Mouse (Mus musculus): ENCODE results near the gene Hsp90aa1. TPM values are rescaled to one million over a fixed set of nuclear protein-coding genes. Genes with fewer than 3 reads are reported as not detected.
"Not testable (repeated sequence)": the region's sequence is repeated elsewhere in the genome, so short reads cannot be mapped to it uniquely, and the experiment has no call there.

The Hsp90aa1 gene
- polyA plus RNA-seq, 1 experiment: 542 TPM

DNA sequence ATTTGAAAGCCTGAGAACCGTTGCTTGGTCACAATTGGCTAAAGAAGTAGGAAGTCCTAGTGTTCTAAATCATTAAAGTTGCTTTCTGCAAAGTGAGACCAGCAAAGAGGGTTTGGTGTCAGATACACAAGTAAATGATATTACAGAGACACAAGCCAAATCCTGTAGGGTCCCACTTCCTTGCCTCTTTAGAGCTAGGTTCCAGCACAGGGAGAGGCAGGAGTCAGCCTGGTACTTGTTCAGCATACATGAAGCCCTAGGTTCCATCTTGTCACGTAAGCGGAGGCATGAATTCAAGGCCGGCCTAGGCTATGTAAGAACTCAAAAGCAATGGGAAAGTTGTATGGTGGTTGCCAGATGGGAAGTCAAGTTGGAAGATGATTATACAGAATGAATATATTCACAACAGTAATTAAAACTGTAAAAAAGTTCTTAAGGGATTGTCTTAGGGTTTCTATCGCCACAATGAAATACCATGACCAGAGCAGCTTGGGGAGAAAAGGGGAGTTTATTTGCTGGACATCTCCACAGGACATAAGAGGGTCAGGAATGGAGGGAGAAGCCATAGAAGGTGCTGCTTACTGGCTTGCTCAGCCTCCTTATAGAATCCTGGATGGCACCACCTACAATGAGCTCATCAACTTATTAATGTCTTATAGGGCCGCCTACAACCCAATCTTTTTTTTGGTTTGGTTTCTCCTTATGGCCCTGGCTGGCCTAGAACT is 12.4 kb downstream of the Hsp90aa1 start:
- Histone ChIP-seq H3K4me3 (ENCODE audit: insufficient read depth, low read length) (no peak overlapping the region), H3K27ac (ENCODE audit: insufficient read depth, low read length) (no peak overlapping the region)
- TF ChIP-seq POLR2A (IDR thresholded peaks at IDR 0.05; ENCODE audit: extremely low read depth, insufficient read depth, low read length) (no peak), CTCF (IDR thresholded peaks at IDR 0.05; ENCODE audit: extremely low read depth, insufficient read depth, low read length) (no peak)

DNA sequence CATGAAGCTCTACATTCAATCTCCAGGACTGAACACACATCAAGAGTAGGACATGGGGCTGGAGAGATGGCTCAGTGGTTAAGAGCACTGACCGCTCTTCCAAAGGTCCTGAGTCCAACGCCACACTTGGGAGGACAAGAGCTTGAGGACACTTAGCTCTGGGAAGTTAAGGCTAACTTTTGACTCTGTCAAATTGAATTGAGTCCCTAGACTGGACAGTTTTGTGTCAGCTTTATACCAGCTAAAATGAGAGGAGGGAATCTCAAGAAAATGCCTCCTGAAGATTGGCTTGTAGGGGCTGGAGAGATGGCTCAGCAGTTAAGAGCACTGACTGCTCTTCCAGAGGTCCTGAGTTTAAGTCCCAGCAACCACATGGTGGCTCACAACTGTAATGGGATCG is 13.6 kb downstream of the Hsp90aa1 start:
- H3K27ac ChIP-seq (ENCODE audit: insufficient read depth, low read length); H3K4me3 ChIP-seq (ENCODE audit: insufficient read depth, low read length); H3K4me1 ChIP-seq (ENCODE audit: control insufficient read depth, insufficient read depth, low read length): not testable (repeated sequence)

More for the DNA sequence above, 12.4 kb downstream of the Hsp90aa1 start:
- H3K4me1 ChIP-seq (ENCODE audit: control insufficient read depth, insufficient read depth, low read length): peaks cover 4% of the 10 kb centered on the region

DNA sequence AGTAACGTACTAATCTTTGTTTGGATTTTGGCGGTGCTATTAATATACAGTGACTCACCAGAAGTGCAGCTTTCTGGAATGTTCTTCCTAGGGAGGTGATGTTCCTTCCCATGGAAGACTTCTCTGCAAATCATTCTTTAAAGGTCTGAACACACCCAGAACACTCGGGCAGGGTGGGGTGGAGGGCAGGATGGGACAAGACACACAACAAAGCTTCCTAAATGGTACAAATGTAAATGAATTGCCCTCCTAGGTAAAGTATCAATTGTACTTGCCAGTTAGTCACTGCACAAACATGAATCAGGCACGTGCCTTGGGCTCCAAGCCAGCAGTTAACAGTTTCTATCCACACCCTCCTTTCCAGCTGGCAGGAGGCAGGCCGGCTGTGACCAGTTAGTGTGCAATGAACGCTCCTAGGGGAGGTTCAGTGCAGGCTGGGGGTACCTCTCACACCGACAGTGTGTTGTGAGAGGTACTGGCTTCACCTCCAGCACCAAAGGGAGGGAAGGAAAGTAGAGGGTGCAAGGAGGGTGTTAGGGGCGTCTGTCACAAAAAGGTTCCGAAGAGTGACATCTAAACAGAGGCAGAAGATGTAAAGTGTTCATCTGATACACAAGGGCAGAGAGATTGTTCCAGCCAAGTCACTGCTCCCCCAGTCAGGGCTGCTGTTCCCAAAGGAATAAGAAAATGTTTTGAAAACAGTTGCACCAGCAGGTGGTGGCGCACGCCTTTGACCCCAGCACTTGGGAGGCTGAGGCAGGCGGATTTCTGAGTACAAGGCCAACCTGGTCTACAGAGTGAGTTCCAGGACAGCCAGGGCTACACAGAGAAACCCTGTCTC is 14.4 kb downstream of the Hsp90aa1 start:
- H3K4me3 ChIP-seq (ENCODE audit: insufficient read depth, low read length): no peak overlapping the region
- no peak overlapping the region for H3K27ac ChIP-seq (ENCODE audit: insufficient read depth, low read length)
- TF ChIP-seq POLR2A (IDR thresholded peaks at IDR 0.05; ENCODE audit: extremely low read depth, insufficient read depth, low read length) (no peak), CTCF (IDR thresholded peaks at IDR 0.05; ENCODE audit: extremely low read depth, insufficient read depth, low read length) (no peak)
- H3K4me1 ChIP-seq (ENCODE audit: control insufficient read depth, insufficient read depth, low read length): peaks cover 4% of the 10 kb centered on the region

DNA sequence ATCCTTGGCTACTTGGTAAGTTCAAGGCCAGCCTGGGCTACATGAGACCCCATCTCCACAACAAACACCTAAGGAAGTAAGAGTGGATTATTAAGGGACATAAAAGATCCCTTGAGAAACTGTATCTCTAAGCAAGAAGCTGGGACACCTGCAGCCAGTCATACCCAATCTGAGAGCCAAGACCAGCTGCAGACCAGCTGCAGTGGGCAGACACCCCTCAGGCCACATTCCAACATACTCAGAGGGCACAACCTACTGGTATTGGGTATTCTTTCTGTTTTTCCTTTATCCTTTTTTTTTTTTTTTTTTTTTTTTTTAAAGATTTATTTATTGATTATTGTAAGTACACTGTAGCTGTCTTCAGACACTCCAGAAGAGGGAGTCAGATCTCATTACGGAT is 18.9 kb downstream of the Hsp90aa1 start:
- Histone ChIP-seq H3K4me3 (ENCODE audit: insufficient read depth, low read length) (no peak overlapping the region), H3K27ac (ENCODE audit: insufficient read depth, low read length) (no peak overlapping the region), H3K4me1 (ENCODE audit: control insufficient read depth, insufficient read depth, low read length) (peaks cover 4% of the 10 kb centered on the region)
- TF ChIP-seq CTCF (IDR thresholded peaks at IDR 0.05; ENCODE audit: extremely low read depth, insufficient read depth, low read length) (no peak), POLR2A (IDR thresholded peaks at IDR 0.05; ENCODE audit: extremely low read depth, insufficient read depth, low read length) (no peak)

DNA sequence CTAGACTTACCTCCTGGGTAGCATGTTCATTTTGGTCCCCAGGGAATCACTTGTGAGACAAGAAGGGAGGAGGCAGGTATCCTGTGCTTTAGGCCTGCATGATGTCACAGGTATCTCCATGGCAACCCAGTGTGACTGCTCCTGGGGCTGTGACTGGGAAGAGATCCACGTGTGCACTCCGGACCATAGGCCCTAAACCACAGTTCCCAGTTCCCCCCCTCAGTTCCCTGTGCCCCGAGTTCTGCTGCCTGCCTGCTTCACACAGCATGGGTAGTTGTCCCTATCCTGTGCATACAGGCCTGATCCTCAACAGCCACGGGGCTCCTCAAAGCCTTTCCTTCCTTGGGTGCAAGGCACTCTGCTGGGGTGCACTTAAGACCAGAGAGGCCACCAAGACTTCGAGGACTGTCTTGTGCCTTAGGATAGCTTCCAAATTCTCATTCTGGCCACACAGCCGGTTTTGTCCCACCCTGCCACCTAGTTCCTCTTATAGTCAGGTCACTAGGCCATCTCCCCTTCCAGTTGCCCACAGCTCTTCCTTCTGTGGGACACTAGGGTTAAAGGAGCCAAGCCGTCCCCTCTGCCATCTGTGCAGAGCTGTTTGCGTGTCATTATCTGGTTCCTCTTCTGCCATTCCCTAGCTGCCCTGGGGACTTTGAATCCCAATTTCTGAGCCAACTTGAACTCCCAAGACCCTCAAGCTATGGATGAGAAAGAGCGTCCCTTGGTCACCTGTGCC is 19.8 kb downstream of the Hsp90aa1 start, which contains the start of gene 1700001K19Rik:
Gene 1700001K19Rik, minus strand, starts transcription at position 59 of the 739 bp plus-strand sequence.
- Histone ChIP-seq H3K4me3 (ENCODE audit: insufficient read depth, low read length) (no peak within 1 kb of the TSS), H3K27ac (ENCODE audit: insufficient read depth, low read length) (no peak within 1 kb of the TSS), H3K4me1 (ENCODE audit: control insufficient read depth, insufficient read depth, low read length) (no peaks in the 10 kb centered on the region)
- TF ChIP-seq CTCF (IDR thresholded peaks at IDR 0.05; ENCODE audit: extremely low read depth, insufficient read depth, low read length) (no peak), POLR2A (IDR thresholded peaks at IDR 0.05; ENCODE audit: extremely low read depth, insufficient read depth, low read length) (no peak)

DNA sequence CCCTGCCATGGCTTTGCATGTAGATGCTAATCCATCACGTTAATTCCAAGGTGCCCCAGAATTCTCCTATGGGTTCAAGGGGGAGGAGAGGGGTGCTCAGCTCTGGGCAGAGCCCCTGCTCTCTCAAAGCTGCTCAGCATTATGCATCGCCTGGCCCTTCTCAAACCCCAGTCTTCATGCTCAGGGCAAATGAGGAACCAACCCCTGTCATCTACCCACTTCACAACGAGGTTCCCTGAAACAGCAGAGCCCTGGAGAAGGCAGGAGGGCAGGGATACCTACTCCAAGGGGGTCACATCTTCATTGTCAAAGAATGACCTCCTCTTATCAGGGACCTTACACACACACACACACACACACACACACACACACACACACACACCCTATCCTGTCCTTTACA is 20.6 kb downstream of the Hsp90aa1 start:
- H3K27ac ChIP-seq (ENCODE audit: insufficient read depth, low read length): no peak overlapping the region
- no peaks in the 10 kb centered on the region for H3K4me1 ChIP-seq (ENCODE audit: control insufficient read depth, insufficient read depth, low read length)
- H3K4me3 ChIP-seq (ENCODE audit: insufficient read depth, low read length): no peak overlapping the region
- no peak for TF ChIP-seq CTCF (IDR thresholded peaks at IDR 0.05; ENCODE audit: extremely low read depth, insufficient read depth, low read length)
- TF ChIP-seq POLR2A (IDR thresholded peaks at IDR 0.05; ENCODE audit: extremely low read depth, insufficient read depth, low read length): no peak

DNA sequence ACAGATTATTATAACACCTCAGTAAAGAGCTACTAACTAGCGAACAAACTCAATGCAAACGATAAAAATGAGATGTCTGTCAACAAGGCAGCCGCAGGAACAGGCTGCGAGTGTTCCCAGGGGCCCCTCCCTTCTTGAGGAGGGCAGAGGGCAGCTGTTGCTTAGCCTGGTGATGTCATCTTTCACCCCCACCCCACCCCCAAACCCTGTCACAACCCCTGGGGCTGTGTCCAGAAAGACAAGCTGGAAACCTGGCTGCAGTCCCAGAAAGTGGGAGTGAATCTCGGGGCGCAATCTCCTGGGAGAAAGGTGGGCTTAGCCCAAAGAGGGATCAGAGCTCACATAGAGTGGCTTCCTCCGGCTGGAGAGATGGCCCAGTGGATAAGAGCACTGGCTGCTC is 21.3 kb downstream of the Hsp90aa1 start:
- Histone ChIP-seq H3K27ac (ENCODE audit: insufficient read depth, low read length) (no peak overlapping the region), H3K4me1 (ENCODE audit: control insufficient read depth, insufficient read depth, low read length) (no peaks in the 10 kb centered on the region), H3K4me3 (ENCODE audit: insufficient read depth, low read length) (no peak overlapping the region)
- TF ChIP-seq CTCF (IDR thresholded peaks at IDR 0.05; ENCODE audit: extremely low read depth, insufficient read depth, low read length): no peak
- no peak for TF ChIP-seq POLR2A (IDR thresholded peaks at IDR 0.05; ENCODE audit: extremely low read depth, insufficient read depth, low read length)

DNA sequence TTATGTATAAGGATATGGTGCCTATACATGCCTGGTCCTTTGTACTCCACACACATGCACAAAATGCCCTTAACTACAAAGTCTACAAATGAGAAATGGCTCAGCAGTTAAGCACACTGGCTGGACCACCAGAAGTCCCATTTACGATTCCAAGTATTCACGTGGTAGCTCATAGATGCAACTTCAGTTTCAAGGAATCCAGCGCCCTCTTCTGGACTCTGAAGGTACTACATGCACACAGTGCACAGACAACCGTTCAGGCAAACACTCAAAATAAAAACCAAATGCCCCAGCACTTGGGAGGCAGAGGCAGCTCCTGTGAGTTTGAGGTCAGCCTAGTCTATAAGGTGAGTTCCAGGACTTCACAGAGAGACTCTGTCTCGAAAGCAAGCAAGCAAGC is 28.3 kb downstream of the Hsp90aa1 start:
- no peaks in the 10 kb centered on the region for H3K4me1 ChIP-seq (ENCODE audit: control insufficient read depth, insufficient read depth, low read length)
- H3K4me3 ChIP-seq (ENCODE audit: insufficient read depth, low read length): no peak overlapping the region
- H3K27ac ChIP-seq (ENCODE audit: insufficient read depth, low read length): no peak overlapping the region
- TF ChIP-seq POLR2A (IDR thresholded peaks at IDR 0.05; ENCODE audit: extremely low read depth, insufficient read depth, low read length) (no peak), CTCF (IDR thresholded peaks at IDR 0.05; ENCODE audit: extremely low read depth, insufficient read depth, low read length) (no peak; the same call in 1 of the 2 replicates)

DNA sequence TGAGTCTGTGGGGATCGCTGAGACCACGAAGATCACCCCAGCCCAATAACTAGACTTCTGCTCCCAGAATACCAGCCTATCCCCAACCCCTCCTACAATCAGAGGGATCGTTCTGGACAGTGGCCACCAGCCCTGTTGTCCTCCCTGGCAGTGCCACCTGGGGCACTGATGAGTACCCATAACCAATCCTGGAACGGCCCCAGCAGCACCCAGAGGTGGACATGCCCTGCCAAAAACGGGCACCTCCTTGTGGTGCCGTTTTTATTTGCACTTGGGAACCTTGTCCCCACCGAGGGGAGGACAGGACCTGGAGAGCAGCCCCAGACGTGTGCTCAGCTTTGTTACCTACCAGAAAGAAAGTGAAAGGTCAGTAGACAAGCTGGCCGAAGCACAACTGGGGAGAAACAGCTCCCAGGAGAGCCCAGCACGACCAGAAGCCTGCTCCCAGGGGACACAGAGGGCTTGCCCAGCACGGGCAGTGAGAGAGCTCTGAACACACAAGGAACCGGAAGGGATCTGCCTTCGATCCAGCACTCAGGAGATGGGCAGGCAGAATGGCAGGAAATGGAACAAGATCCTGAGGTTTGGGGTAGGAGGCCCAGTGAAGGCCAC is 35.0 kb downstream of the Hsp90aa1 start:
- no peaks in the 10 kb centered on the region for H3K4me1 ChIP-seq (ENCODE audit: control insufficient read depth, insufficient read depth, low read length)
- no peak for TF ChIP-seq CTCF (IDR thresholded peaks at IDR 0.05; ENCODE audit: extremely low read depth, insufficient read depth, low read length)
- no peak for TF ChIP-seq POLR2A (IDR thresholded peaks at IDR 0.05; ENCODE audit: extremely low read depth, insufficient read depth, low read length)
- H3K4me3 ChIP-seq (ENCODE audit: insufficient read depth, low read length): no peak overlapping the region
- no peak overlapping the region for H3K27ac ChIP-seq (ENCODE audit: insufficient read depth, low read length)
